Mouse (Mus musculus) layer of hippocampus, adult 18-20 months (tissue): ENCODE results near the gene Hes1. TPM values are rescaled to one million over a fixed set of nuclear protein-coding genes. Genes with fewer than 3 reads are reported as not detected.

Experiments
- DNase-seq, 2 experiments: peaks; one replicate each; pipeline ENCODE4 v3.0.0; 2022; ENCODE audit warnings: low spot score in 2 of 2
- total RNA-seq, 2 experiments: library from RNA; stranded (reverse); gene quantifications; 2 replicates each; pipeline ENCODE4 v1.2.3; 2021

The Hes1 gene
- total RNA-seq, 2 experiments from 2014 or later, result 24.4 to 28.0 TPM

- no peak for DNase-seq
These were observed 13.3 kb upstream of the Hes1 start for GRCm38 (mm10) chr16:30050767-30051490.

GRCm38 (mm10) chr16:30052271-30052670 is 11.9 kb upstream of the Hes1 start:
- DNase-seq, result no peak

- DNase-seq, result no peak
These were observed 11.2 kb upstream of the Hes1 start for GRCm38 (mm10) chr16:30052839-30053511.

GRCm38 (mm10) chr16:30054541-30054940 is 9.6 kb upstream of the Hes1 start:
- DNase-seq, result no peak

DNA sequence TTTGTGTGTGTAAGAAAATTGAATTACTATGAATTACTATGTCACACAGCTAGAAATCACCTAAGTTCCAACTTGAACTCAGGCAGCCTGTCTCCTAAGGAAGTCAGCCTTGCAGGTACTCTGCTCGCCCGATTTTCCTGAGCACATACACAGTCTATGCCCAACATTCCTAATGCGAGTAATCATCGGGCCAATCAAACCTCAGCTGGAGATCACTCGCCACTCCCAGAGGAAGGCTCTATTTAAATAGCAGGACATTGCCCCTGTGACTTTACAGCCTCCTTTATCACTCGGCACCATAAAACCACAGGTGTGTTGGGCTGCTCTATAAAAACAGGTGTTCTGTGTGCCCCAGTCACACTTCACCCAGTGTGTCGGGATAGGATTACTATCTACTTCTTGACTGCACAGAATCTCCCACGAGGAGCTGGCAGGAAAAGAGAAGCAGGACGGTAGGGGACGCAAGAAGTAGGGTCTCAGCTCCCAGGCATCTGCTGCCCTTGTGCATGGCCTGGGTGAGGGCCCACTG is 8.8 kb upstream of the Hes1 start:
- no peak for DNase-seq

GRCm38 (mm10) chr16:30055927-30056326 is 8.3 kb upstream of the Hes1 start:
- no peak for DNase-seq

DNA sequence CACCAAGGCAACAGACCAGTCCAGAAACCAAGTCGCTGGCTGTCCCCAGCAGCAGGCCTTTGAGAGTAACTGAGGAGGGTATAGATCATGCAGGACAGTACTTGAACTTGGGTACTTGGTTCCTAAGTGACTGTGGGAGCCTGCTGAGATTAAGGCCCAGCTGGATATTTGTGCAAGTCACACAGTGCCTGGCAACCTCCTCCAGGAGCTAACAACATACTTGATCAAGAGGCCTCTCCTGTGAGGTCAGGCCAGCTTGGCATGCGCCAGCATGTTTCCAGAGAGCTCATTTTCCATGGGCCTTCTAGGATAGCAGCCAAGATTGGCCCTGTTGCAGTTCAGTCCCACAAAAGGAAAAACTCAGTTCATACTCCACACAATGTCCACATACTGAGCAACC is 7.3 kb upstream of the Hes1 start:
- DNase-seq, result no peak

- DNase-seq, result peak in 1 of 2 experiments; percentile 73
These were observed 5.0 kb upstream of the Hes1 start for GRCm38 (mm10) chr16:30058974-30059717.

GRCm38 (mm10) chr16:30060412-30060811 is 3.8 kb upstream of the Hes1 start:
- DNase-seq, result no peak

DNA sequence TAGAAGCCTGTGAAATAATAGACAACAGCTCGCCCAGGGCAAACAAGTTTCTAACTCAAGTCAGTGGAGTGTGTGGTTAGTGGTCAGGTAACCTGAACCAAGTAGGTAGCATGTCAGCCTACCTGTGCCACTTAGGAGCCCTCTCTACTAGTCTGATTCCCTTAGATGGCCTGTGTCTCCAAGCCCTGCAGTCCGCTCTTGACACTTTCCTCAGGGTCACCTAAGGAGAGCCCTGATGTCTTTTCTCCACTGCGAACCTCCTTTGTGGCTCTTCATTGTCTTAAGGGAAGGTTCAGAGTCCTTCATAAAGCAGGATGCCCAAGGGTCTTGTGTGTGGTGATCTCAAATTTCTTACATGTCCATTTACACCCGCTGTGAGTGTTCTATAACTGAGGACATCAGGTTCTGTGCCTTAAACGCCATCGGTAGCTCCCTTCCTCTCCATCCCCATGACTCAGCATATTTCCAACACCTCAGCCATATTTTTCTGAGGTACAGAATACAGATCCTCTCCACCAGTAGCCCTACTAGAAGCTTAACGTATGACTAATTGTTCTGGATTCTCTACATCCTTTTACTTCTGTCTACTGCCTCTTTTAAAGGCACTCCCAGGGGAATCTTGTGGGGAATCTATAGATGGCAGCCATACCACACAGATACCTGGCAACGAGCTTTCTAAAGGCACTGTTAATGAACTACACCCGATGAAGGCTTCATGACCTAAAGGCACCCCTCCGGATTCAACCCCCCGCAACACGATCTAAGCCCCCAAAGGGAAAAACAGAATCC is 1.7 kb upstream of the Hes1 start:
- DNase-seq, result no peak

GRCm38 (mm10) chr16:30063121-30063881 is 883 bp upstream of the Hes1 start:
- peak in 1 of 2 experiments; percentile 41 for DNase-seq

DNA sequence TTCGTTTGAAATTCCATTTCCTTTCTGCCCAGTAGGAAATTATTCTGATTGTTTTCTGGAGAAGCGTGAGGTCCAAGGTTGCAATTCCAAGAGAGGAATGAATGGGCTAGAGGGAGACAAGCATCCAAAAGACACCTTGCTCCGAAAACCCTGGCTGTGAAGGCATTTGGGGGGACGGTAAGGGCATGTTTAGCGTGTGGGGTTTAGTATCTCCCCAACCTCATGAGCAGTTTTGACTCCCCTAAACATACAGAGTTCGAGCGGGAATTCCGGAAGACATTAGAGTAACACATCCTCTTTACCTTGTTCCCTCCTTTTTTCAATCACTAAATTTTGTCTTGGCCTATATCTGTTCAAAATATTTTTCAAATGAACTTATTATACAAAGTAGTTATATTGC is 429 bp downstream of the Hes1 start:
- no peak for DNase-seq

GRCm38 (mm10) chr16:30065077-30065476 is 893 bp downstream of the Hes1 start:
- DNase-seq, result peak; percentile 76 to 88

DNA sequence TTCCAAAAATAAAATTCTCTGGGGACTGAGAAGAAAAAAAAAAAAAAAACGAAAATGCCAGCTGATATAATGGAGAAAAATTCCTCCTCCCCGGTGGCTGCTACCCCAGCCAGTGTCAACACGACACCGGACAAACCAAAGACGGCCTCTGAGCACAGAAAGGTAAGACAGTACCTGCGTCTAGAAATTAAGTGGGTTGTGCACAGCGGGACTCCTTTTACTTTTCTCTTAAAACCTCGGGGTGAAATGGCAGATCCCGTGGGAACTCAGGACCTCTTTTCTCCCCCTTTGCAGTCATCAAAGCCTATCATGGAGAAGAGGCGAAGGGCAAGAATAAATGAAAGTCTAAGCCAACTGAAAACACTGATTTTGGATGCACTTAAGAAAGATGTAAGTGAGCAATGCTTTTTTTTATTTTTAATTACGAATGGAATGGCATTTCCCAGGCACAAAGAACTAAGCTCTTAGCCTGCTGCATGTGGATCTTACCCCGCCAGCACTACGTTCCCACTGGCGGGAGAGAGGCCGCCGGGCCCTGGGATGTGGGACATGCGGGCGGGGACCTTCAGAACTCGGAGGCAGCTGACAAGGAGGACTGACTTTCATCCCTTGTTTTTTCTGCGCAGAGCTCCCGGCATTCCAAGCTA is 1.5 kb downstream of the Hes1 start:
- DNase-seq, result no peak

GRCm38 (mm10) chr16:30066184-30066851 is 2.1 kb downstream of the Hes1 start:
- DNase-seq, result peak in 1 of 2 experiments; percentile 50

- DNase-seq, result peak; percentile 81 to 84
These were observed 2.7 kb downstream of the Hes1 start for GRCm38 (mm10) chr16:30066852-30067301.

DNA sequence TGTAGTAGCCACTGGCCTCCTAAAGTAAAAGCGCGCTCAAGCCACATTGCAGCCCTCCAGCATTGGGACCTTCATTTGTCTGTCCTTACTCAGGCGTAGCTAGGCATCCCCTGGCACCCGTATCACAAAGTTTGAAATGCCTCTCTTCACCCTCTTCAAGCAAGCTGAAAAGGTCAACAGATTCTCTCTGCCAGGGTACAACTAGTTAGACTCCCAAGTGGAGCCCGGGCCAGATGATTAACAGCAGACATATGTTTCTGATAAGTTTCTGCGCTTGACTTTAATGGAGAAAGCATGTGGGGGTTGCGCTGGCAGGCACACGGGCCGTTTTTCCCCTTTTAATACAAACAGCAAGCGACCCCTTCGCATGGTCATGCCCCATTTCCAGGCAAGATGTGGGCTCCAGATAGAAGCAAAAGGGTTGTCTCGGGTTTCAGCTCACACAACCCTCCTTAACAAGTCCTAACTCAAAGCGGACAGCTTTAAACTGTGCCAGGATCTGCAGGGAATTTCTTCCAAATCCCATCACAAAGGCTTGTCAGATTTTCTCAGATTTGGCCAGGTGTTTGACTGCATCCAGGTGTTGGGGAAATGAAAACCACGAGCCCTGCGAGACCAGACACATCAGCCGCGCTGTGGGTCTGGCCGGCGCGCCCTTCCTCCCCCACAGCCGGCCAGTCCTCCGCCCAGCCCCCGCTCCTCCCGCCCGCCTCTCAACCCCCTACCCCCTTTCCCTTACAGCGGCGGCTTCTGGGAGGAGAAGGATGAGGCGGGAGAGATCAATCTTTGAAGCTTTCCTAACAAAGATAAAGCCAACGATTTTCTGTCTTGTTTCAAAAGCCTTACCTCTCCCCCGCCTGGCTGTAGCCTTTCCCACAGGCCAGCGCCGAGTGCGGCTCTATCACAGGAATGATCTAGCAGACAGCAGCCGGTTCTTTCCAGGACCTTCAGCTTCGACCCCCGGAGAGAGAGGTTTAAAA is 4.1 kb downstream of the Hes1 start:
- no peak for DNase-seq

- DNase-seq, result no peak
These were observed 5.4 kb downstream of the Hes1 start for GRCm38 (mm10) chr16:30069580-30069949.
